Mouse (Mus musculus) heart, embryonic 12.5 days (tissue): ENCODE results near the gene Hsd17b13. TPM values are rescaled to one million over a fixed set of nuclear protein-coding genes. Genes with fewer than 3 reads are reported as not detected.
"Not testable (repeated sequence)": the region's sequence is repeated elsewhere in the genome, so short reads cannot be mapped to it uniquely, and the experiment has no call there.

Experiments
- ATAC-seq: fragments of 200-750 bp; cut with Nextera tagmentation; 2 replicates; pipeline ENCODE4 v1.8.0; 2017; ENCODE audit warnings: moderate TSS enrichment, moderate library complexity; ENCODE audit not compliant: insufficient number of reproducible peaks, low FRiP score
- H3K27ac ChIP-seq: fragments of 300-500 bp; sonication (generic); 2 replicates; pipeline ENCODE4 v1.5.1; 2016; ENCODE audit warnings: mild to moderate bottlenecking, moderate library complexity; ENCODE audit not compliant: poor library complexity, severe bottlenecking
- H3K27me3 ChIP-seq: fragments of 300-500 bp; sonication (generic); replicated peaks from 2 replicates; pipeline ENCODE4 v1.6.1; 2016; ENCODE audit warnings: mild to moderate bottlenecking, moderate library complexity
- H3K36me3 ChIP-seq: fragments of 300-500 bp; sonication (generic); 2 replicates; pipeline ENCODE4 v1.6.1; 2016; ENCODE audit warnings: mild to moderate bottlenecking, moderate library complexity
- H3K4me1 ChIP-seq: fragments of 300-500 bp; sonication (generic); replicated peaks from 2 replicates; pipeline ENCODE4 v1.6.1; 2016; ENCODE audit warnings: mild to moderate bottlenecking
- H3K4me2 ChIP-seq: fragments of 300-500 bp; sonication (generic); 2 replicates; pipeline ENCODE4 v1.6.1; 2016; ENCODE audit warnings: mild to moderate bottlenecking, moderate library complexity
- H3K4me3 ChIP-seq: fragments of 300-500 bp; sonication (generic); 2 replicates; pipeline ENCODE4 v1.5.1; 2016; ENCODE audit warnings: mild to moderate bottlenecking
- H3K9ac ChIP-seq: fragments of 300-500 bp; sonication (generic); 2 replicates; pipeline ENCODE4 v1.6.1; 2016; ENCODE audit warnings: mild to moderate bottlenecking, moderate library complexity
- H3K9me3 ChIP-seq: fragments of 300-500 bp; sonication (generic); replicated peaks from 2 replicates; pipeline ENCODE4 v1.6.1; 2016; ENCODE audit warnings: mild to moderate bottlenecking, moderate library complexity
- WGBS: fragments of 180-500 bp; shearing (Covaris S2); methylation state at CpG from one replicate; pipeline ENCODE4 v1.1.7; 2016; 5-methylcytosine and 5-hydroxymethylcytosine counted together
- polyA plus RNA-seq: library from polyadenylated mRNA; unstranded; fragments of >200 nt; fragmentation: Nextera tagmentation; extraction: Ambion mirVana; gene quantifications from 2 replicates; pipeline ENCODE4 v1.2.1, GENCODE M21; 2016

The Hsd17b13 gene
- polyA plus RNA-seq: not detected in 2 replicates

GRCm38 (mm10) chr5:103977297-103977696 lies at the start of gene Hsd17b13:
Hsd17b13 (minus strand) TSS chr5:103977410.
- 68% methylated on average over 4 of the region's 4 CpGs for WGBS
- no peak for ATAC-seq

GRCm38 (mm10) chr5:104025245-104025854 lies 48.1 kb upstream of the Hsd17b13 start:
- H3K9me3 ChIP-seq: no peaks in the 10 kb centered on the region

More at GRCm38 (mm10) chr5:103977297-103977696, at the start of gene Hsd17b13:
- Histone ChIP-seq H3K9me3 (no peaks in the 10 kb centered on the region), H3K36me3 (no peaks in the 10 kb centered on the region), H3K4me3 (no peak within 1 kb of the TSS), H3K9ac (no peak within 1 kb of the TSS), H3K4me2 (no peak within 1 kb of the TSS), H3K27me3 (no peaks in the 10 kb centered on the region), H3K4me1 (no peaks in the 10 kb centered on the region), H3K27ac (no peak within 1 kb of the TSS)

GRCm38 (mm10) chr5:104024762-104025161 lies 47.6 kb upstream of the Hsd17b13 start:
- H3K36me3 ChIP-seq: no peaks in the 10 kb centered on the region
- WGBS: 49% methylated on average over 11 of the region's 11 CpGs
- H3K4me1 ChIP-seq: peaks cover 28% of the 10 kb centered on the region
- H3K27ac ChIP-seq: no peak overlapping the region
- H3K9me3 ChIP-seq: no peaks in the 10 kb centered on the region
- H3K4me2 ChIP-seq: peak overlapping the region; percentile 52
- no peak overlapping the region for H3K4me3 ChIP-seq
- no peak for ATAC-seq
- no peaks in the 10 kb centered on the region for H3K27me3 ChIP-seq
- no peak overlapping the region; the same call in 1 of the 2 replicates for H3K9ac ChIP-seq

More at GRCm38 (mm10) chr5:104025245-104025854, 48.1 kb upstream of the Hsd17b13 start:
- Histone ChIP-seq H3K36me3 (no peaks in the 10 kb centered on the region), H3K9ac (no peak overlapping the region; the same call in 1 of the 2 replicates), H3K27ac (peak overlapping the region; percentile 8; the same call in 1 of the 2 replicates), H3K4me3 (no peak overlapping the region), H3K27me3 (no peaks in the 10 kb centered on the region), H3K4me1 (peaks cover 23% of the 10 kb centered on the region), H3K4me2 (peak overlapping the region; percentile 52)
- 28% methylated on average over 17 of the region's 17 CpGs for WGBS
- no peak; the same call in 1 of the 2 replicates for ATAC-seq

DNA sequence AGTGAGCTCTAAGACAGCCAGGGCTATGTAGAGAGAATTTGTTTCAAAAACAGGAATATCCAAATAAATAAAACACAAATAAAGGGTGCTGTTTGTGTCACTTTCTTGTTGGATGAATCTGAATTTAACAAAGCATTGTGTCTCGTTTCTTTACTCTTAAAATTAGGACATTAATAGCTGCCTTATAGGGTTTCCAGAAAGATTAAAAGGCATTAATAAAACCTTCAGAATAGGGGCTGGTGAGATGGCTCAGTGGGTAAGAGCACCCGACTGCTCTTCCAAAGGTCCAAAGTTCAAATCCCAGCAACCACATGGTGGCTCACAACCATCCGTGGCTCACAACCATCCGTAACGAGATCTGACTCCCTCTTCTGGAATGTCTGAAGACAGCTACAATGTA lies 47.0 kb upstream of the Hsd17b13 start:
- not testable (repeated sequence) for H3K27me3 ChIP-seq, H3K4me3 ChIP-seq, H3K9me3 ChIP-seq, H3K27ac ChIP-seq, H3K4me2 ChIP-seq, ATAC-seq, H3K36me3 ChIP-seq, H3K9ac ChIP-seq
- H3K4me1 ChIP-seq: peaks cover 34% of the 10 kb centered on the region
- WGBS: 80% methylated on average over 5 of the region's 5 CpGs

DNA sequence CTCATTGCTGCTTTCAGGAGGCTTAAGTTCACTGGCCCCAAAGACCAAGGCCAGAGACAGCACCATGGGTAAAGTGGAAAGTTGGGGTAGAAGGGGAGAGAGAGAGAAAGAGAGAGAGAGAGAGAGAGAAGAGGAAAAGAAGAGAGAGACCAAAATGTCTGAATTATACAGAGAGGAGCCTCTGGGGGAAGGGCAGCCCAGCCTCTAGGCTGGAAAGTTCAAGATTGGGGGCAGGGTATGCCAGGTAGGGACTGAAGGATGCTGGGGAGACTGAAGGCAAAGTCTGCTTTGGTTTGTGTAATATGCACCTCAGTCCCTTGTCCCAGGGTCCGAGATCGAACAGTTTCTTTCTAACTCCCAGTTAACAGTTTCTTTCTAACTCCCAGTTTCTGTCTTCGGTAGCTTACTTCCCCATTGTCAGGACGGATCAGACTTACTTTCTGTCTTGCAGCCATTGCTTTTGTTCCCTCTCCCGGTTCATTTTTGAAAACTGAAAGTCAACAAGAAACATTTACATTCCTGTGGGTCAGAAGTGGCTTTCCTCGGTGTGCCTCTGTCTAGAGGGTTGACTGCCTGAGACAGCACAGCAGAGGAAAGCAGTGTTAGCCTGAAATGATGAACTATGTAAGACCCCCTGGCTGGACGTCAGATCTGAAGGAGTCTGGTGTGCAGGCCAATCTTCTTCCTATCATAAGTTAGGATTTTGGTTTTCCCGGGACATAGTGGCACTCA lies 46.2 kb upstream of the Hsd17b13 start:
- H3K9ac ChIP-seq: no peak overlapping the region
- no peak overlapping the region for H3K4me2 ChIP-seq
- H3K4me1 ChIP-seq: peaks cover 38% of the 10 kb centered on the region
- ATAC-seq: no peak
- WGBS: 74% methylated on average over 8 of the region's 8 CpGs
- no peaks in the 10 kb centered on the region for H3K9me3 ChIP-seq
- no peak overlapping the region for H3K4me3 ChIP-seq
- H3K27me3 ChIP-seq: no peaks in the 10 kb centered on the region
- H3K36me3 ChIP-seq: no peaks in the 10 kb centered on the region
- no peak overlapping the region for H3K27ac ChIP-seq

DNA sequence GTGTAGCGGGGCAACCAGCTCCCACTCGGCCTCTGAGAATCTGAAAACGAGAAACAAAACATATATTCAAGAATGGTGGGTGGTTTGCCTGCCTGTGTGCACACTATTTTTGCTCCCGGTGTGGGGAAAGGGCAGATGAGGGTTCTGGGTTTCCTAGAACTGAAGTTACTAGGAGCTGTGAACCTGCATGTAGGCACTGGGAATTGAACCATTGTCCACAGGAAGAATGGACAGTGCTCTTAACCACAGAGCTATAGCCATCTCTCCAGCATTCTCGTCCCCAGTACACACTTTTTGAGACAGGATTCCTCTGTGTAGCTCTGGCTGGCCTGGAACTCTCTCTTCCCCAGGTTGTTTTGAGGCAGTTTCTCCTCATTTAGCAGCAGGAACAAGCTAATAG lies 45.3 kb upstream of the Hsd17b13 start:
- peak overlapping the region; percentile 81 for H3K27ac ChIP-seq
- H3K36me3 ChIP-seq: peaks cover 7% of the 10 kb centered on the region; the same call in 1 of the 2 replicates
- H3K9ac ChIP-seq: no peak overlapping the region
- peak overlapping the region; percentile 66 for H3K4me2 ChIP-seq
- H3K9me3 ChIP-seq: no peaks in the 10 kb centered on the region
- no peaks in the 10 kb centered on the region for H3K27me3 ChIP-seq
- 46% methylated on average over 5 of the region's 5 CpGs for WGBS
- no peak for ATAC-seq
- peak overlapping the region; percentile 65 for H3K4me3 ChIP-seq
- peaks cover 38% of the 10 kb centered on the region for H3K4me1 ChIP-seq

GRCm38 (mm10) chr5:104021597-104022378 lies 44.6 kb upstream of the Hsd17b13 start, which contains the start of gene Hsd17b11:
Hsd17b11 (minus strand) TSS chr5:104021919.
- peak within 1 kb of the TSS; percentile 80 for H3K9ac ChIP-seq
- H3K36me3 ChIP-seq: peaks cover 15% of the 10 kb centered on the region
- H3K4me3 ChIP-seq: peak within 1 kb of the TSS; percentile 65
- WGBS: 2% methylated on average over 31 of the region's 31 CpGs
- H3K27me3 ChIP-seq: no peaks in the 10 kb centered on the region
- H3K4me1 ChIP-seq: peaks cover 38% of the 10 kb centered on the region
- H3K9me3 ChIP-seq: no peaks in the 10 kb centered on the region
- ATAC-seq: peak; percentile 87
- peak within 1 kb of the TSS; percentile 66 for H3K4me2 ChIP-seq
- peak within 1 kb of the TSS; percentile 81 for H3K27ac ChIP-seq

- no peak overlapping the region for H3K4me3 ChIP-seq
- no peak overlapping the region for H3K4me2 ChIP-seq
- 0 out of 2 replicates have a peak overlapping the region, but pooled peaks have one; percentile 15 for H3K27ac ChIP-seq
- no peaks in the 10 kb centered on the region for H3K9me3 ChIP-seq
- H3K4me1 ChIP-seq: no peaks in the 10 kb centered on the region
- no peak for ATAC-seq
- H3K36me3 ChIP-seq: peaks cover 33% of the 10 kb centered on the region
- H3K9ac ChIP-seq: no peak overlapping the region
- H3K27me3 ChIP-seq: no peaks in the 10 kb centered on the region
These were observed 34.2 kb upstream of the Hsd17b13 start for GRCm38 (mm10) chr5:104011419-104011818.

- H3K9ac ChIP-seq: no peak overlapping the region
- no peak overlapping the region for H3K27ac ChIP-seq
- peaks cover 32% of the 10 kb centered on the region for H3K36me3 ChIP-seq
- H3K4me3 ChIP-seq: no peak overlapping the region
- ATAC-seq: no peak
- H3K4me2 ChIP-seq: no peak overlapping the region
- no peaks in the 10 kb centered on the region for H3K9me3 ChIP-seq
- WGBS: 91% methylated on average over 7 of the region's 7 CpGs
- no peaks in the 10 kb centered on the region for H3K4me1 ChIP-seq
- H3K27me3 ChIP-seq: no peaks in the 10 kb centered on the region
These were observed 33.1 kb upstream of the Hsd17b13 start for GRCm38 (mm10) chr5:104010261-104010660.

DNA sequence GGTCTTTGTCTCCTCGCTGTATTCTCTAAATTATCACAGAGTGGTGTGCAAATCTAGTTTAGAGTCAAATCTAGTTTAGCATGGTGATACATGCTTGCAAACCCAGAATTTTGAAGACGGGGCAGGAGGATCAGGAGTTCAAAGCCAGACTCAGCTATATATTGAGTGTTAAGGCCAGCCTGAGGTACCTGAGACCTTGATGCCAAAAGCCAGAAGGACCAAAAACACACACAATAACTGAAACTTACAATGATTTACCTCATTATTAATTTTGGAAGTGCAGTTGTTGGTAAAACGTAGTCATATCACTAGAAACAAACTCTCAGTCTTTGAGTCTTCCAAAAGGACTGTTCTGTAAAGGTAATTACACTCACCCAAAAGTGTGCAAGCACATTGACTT lies 32.2 kb upstream of the Hsd17b13 start:
- no peak for ATAC-seq
- no peaks in the 10 kb centered on the region for H3K27me3 ChIP-seq

DNA sequence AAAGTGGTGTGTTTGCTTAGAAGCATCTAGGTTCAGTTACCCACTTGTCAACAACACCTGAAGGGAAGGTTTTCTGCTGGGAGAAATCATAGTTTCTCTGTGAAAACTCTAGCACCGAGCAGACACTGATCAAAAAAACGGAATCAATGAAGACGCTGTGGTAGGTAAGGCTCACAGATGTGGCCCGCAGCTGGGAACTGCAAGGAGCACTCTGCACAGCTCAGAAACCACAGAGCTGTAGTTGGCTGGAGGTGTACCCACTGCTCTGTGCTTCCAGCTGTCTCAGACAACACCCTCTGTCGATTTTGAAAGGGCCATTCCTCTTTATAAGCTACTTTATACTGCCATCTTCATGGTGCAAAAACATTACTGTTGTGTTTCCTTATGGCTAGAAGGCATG lies 30.6 kb upstream of the Hsd17b13 start:
- H3K4me1 ChIP-seq: no peaks in the 10 kb centered on the region
- ATAC-seq: no peak
- no peak overlapping the region for H3K4me3 ChIP-seq
- H3K36me3 ChIP-seq: peaks cover 39% of the 10 kb centered on the region
- H3K9me3 ChIP-seq: no peaks in the 10 kb centered on the region
- H3K27me3 ChIP-seq: no peaks in the 10 kb centered on the region
- no peak overlapping the region for H3K4me2 ChIP-seq
- H3K9ac ChIP-seq: no peak overlapping the region
- 76% methylated on average over 5 of the region's 5 CpGs for WGBS
- no peak overlapping the region for H3K27ac ChIP-seq

More for the DNA sequence above, 32.2 kb upstream of the Hsd17b13 start:
- no peak overlapping the region for H3K4me3 ChIP-seq
- H3K36me3 ChIP-seq: peaks cover 32% of the 10 kb centered on the region
- no peak overlapping the region for H3K4me2 ChIP-seq
- H3K9me3 ChIP-seq: no peaks in the 10 kb centered on the region
- H3K4me1 ChIP-seq: no peaks in the 10 kb centered on the region
- H3K9ac ChIP-seq: no peak overlapping the region
- no peak overlapping the region for H3K27ac ChIP-seq
- WGBS: 91% methylated on average over 3 of the region's 3 CpGs
